Mouse (Mus musculus) megakaryocyte, embryonic 14.5 days (primary cell): Measurements from ENCODE around the gene Nol3. TPM values are rescaled to one million over a fixed set of nuclear protein-coding genes. Genes with fewer than 3 reads are reported as not detected.
"Not testable (repeated sequence)": the region's sequence is repeated elsewhere in the genome, so short reads cannot be mapped to it uniquely, and the experiment has no call there.

Source experiments
- H3K27me3 ChIP-seq: replicated peaks from 2 replicates; pipeline ENCODE3; 2012; ENCODE audit warnings: inconsistent platforms
- H3K36me3 ChIP-seq: replicated peaks from 2 replicates; pipeline ENCODE3; 2012; ENCODE audit warnings: low read length, inconsistent platforms, mixed read lengths
- H3K4me1 ChIP-seq: 2 replicates; pipeline ENCODE4 v1.6.1; 2012; ENCODE audit warnings: inconsistent platforms
- H3K4me3 ChIP-seq: replicated peaks from 2 replicates; pipeline ENCODE3; 2012; ENCODE audit warnings: moderate library complexity, mild to moderate bottlenecking, inconsistent platforms
- H3K9me3 ChIP-seq: 2 replicates; pipeline ENCODE4 v1.6.1; 2012; ENCODE audit warnings: inconsistent platforms
- FLI1 ChIP-seq: IDR thresholded peaks from 2 replicates; pipeline ENCODE4 v1.6.1; 2012; ENCODE audit warnings: low read length, inconsistent platforms, mixed read lengths
- GATA1 ChIP-seq: IDR thresholded peaks from 3 replicates; pipeline ENCODE4 v1.6.1; 2012; ENCODE audit warnings: mixed read lengths, low read length, inconsistent platforms, borderline replicate concordance
- polyA plus RNA-seq: library from polyadenylated mRNA; stranded (reverse); fragments of >175 nt; gene quantifications from 2 replicates; pipeline ENCODE4 v1.2.3, GENCODE M21; 2012; ENCODE audit warnings: low replicate concordance; ENCODE audit not compliant: insufficient read depth

Gene Nol3
- polyA plus RNA-seq: 0.41 TPM in 1 of 2 replicates, not detected in the other

DNA sequence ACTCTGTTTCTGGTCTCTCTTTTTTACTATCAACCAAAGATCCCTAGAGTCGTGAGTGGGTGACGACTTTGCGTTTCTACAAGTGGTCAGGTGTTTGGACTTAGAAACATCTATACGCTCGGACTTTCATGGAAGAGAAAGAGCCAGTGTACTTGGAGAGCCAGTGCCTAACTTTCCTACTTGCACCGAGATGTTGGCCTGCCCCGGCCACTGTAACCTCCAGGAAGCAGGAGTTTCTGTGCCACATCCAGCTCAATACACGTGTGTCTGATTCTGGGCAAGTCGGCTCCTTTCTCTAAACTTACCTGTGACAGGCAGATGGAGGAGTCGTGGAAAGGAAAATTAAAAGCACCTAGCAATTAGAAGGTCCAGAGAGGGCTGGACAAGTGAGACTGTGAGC is at the start of gene Nol3:
Nol3 (plus strand) TSS at position 301 of the 400 bp plus-strand sequence.
- no peaks in the 10 kb centered on the region for H3K36me3 ChIP-seq
- no peaks in the 10 kb centered on the region for H3K9me3 ChIP-seq
- TF ChIP-seq GATA1 (no peak), FLI1 (no peak)
- H3K4me1 ChIP-seq: peaks cover 49% of the 10 kb centered on the region
- peak within 1 kb of the TSS; percentile 90 for H3K4me3 ChIP-seq
- peaks cover 91% of the 10 kb centered on the region for H3K27me3 ChIP-seq

DNA sequence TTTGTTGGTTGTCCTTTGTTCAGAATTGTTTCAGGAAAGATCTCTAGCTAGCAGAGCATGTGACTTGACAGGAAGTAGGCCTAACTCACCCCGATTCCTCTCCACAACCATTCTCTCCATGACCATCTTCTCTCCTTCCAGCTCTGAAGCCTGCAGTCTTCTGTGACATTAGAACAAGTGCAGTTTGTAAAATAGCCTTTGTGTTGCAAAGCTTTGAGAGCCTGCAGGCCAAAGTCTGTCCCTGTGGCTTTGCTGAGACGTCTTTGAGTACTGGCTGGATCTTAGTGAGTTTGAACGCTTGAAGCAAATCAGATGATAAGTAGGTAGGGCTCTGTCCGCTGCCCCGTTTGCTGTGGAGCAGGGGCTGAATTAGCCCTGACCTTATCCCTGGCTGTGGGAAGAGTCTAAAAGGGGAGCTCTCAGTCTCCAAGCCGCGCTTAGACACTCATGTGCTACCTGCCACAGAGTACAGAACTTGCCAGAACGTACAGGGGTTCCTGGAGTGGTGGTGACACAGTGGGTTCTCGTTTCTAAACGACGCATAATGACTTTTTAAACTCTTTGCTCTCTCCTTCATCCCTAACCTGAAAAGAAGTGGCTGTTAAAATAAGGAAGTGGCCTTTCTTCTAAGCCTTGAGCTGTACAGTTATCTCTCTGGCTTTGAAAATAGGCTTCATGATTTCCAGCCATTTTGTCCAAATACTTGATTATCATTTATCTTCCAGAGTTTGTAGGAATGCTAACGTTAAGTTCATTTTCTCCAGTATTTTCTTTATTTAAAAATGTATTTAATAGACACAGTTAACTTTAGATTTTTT is 44.2 kb upstream of the Nol3 start:
- Histone ChIP-seq H3K4me1 (peaks cover 34% of the 10 kb centered on the region), H3K36me3 (peaks cover 59% of the 10 kb centered on the region), H3K4me3 (no peak overlapping the region), H3K27me3 (no peaks in the 10 kb centered on the region), H3K9me3 (no peaks in the 10 kb centered on the region)
- TF ChIP-seq FLI1: no peak

DNA sequence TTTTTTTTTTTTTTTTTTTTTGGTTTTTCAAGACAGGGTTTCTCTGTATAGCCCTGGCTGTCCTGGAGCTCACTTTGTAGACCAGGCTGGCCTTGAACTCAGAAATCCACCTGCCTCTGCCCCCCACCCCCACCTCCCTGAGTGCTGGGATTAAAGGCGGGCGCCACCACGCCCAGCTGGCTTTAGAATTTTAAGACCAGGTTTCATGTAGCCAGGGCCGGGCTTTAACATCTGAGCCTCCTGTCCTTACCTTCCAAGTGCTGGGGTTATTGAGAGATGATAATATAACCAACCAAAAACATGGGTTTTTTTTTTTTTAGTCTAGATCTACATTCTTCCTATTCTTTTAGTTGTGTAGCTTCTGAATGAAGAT is 43.6 kb upstream of the Nol3 start:
- not testable (repeated sequence) for H3K27me3 ChIP-seq, H3K9me3 ChIP-seq, H3K4me3 ChIP-seq
- Histone ChIP-seq H3K36me3 (peaks cover 64% of the 10 kb centered on the region), H3K4me1 (peaks cover 29% of the 10 kb centered on the region)

DNA sequence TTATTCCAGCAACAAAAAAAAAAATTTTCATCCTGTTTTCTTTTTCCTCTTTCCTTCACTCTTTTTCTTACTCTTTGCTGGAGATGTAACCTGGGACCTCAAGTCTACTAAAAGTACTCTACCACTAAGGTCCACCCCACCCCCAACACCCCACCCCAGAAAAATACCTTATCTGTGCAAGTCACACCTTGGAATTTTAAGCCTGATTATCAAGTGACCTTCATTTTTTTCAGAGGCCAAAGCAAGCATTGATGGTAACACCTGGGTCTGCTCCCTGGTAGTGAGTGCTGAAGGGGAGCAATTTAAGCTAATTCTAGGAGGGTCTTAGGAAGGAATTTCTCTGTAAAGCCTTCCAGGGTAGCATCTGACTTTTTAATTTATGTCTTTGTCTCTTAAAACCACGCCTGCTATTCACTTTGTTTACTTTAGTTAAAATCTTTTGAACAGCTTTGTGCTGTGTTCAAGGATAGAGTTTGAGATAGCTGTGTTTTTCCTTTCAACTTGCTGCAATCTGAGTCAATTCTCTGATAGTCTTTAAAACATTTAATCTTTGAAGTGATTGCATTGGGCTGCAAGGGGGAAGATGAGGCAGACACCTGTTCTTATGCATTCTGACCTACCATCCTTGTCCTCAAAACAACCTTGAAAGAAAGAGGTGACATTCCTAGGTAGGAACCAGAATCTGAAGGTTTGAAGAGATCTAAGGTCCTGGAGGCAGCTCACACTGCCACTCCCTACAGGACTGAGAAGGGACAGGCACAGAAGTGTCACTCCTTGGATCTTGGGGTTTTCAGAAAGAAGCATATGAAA is 42.6 kb upstream of the Nol3 start:
- peaks cover 68% of the 10 kb centered on the region for H3K36me3 ChIP-seq

DNA sequence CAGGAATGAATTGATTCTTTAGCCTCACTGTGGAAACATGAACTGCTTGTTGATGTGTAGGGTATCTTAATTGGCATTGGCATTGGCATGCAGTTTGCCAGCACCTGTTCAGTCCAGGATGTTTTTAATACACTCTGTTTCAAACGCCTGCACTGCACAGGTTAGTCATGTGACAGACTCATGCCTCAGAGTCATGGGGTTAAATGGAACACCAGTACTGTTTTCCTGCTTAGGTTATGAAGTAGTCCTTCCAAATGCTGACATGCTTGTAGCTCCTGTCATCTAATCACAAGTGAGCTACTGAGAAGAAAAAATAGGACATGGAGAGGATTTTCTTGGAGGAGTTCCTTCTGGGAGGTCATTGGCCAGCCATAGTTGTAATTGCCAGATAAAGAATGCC is 40.7 kb upstream of the Nol3 start:
- H3K27me3 ChIP-seq: no peaks in the 10 kb centered on the region
- H3K36me3 ChIP-seq: peaks cover 81% of the 10 kb centered on the region
- no peak for TF ChIP-seq FLI1
- no peaks in the 10 kb centered on the region for H3K9me3 ChIP-seq
- H3K4me3 ChIP-seq: no peak overlapping the region
- H3K4me1 ChIP-seq: peaks cover 20% of the 10 kb centered on the region

More for the DNA sequence above, 42.6 kb upstream of the Nol3 start:
- TF ChIP-seq GATA1: no peak
- no peak for TF ChIP-seq FLI1
- Histone ChIP-seq H3K9me3 (no peaks in the 10 kb centered on the region), H3K27me3 (no peaks in the 10 kb centered on the region), H3K4me1 (peaks cover 28% of the 10 kb centered on the region), H3K4me3 (no peak overlapping the region)

DNA sequence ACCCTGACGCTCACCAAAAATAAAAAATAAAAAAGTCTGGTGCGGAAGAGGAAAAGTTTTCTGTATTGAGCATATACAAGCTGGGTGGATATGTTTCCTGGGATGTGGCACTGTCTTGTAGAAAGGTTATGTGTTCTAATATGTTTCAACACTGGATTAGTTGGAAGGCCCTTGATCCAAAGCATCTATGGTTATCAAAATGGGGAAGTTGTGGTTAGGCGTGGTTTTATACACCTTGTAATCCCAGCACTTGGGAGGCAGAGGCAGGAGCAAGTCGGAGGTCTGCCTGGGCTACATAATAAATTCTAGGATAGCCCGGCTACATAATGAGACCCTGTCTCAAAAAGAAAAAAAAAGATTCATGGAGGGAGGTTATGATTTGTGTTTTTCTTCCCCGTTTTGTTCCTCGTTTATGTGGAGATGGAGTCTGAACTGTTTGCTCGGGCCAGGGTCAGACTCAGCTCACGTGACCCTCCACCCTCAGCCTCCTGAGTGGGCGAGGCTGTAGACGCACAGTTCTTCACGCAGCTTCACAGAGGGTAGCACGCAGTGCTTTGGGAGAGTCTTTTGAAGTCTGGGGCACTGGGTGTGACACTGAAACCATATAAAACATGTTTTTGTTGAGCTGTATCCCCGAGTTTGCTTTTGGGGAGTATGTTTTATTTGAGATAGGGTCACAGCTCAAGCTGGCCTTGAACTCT is 38.3 kb upstream of the Nol3 start:
- H3K4me1 ChIP-seq: peaks cover 3% of the 10 kb centered on the region; the same call in 1 of the 2 replicates
- TF ChIP-seq GATA1: no peak
- peaks cover 91% of the 10 kb centered on the region for H3K36me3 ChIP-seq
- H3K27me3 ChIP-seq: no peaks in the 10 kb centered on the region
- H3K9me3 ChIP-seq: no peaks in the 10 kb centered on the region
- H3K4me3 ChIP-seq: no peak overlapping the region

DNA sequence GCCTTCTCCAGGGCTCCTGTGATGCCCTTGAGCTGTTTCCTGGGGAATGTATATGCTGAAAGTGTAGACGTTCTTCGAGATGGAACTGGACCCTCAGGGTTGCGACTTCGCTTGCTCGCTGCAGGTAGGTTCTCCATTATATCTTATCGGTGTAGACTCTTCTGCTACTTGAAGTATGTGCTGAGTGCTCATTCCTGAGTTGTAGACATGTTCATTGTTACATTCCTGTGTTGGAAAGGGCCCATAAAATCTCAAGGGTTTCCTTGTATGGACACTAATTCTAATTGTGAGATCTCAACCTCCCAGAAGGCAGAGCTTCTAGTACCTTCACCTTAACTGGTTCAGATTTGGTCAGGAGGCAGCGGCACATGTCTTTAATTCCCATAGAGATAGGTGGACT is 34.9 kb upstream of the Nol3 start:
- Histone ChIP-seq H3K36me3 (peaks cover 87% of the 10 kb centered on the region), H3K4me1 (no peaks in the 10 kb centered on the region), H3K27me3 (no peaks in the 10 kb centered on the region), H3K9me3 (no peaks in the 10 kb centered on the region), H3K4me3 (no peak overlapping the region)
- TF ChIP-seq FLI1 (no peak), GATA1 (no peak)

DNA sequence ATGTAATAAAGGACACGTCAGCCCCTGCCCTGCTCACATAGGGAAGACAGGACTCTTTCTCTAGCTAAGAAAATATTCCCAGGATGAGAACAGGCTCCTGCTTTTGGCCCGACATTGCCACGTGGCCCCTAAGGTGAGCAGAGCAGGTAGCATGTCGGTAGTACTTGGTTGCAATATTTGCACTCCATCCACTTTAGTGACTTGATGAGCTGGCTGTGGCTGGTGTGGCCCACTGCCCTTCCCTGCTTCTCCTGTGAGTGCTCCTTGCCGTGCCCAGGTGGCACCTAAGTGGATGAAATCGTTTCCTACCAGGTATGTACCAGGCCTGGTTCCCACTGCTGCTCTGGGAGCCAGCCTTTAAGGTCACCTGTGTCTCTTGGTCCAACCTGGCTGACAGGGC is 24.0 kb upstream of the Nol3 start:
- Histone ChIP-seq H3K9me3 (no peaks in the 10 kb centered on the region), H3K27me3 (peaks cover 9% of the 10 kb centered on the region), H3K4me1 (peaks cover 56% of the 10 kb centered on the region), H3K36me3 (peaks cover 69% of the 10 kb centered on the region), H3K4me3 (no peak overlapping the region)
- TF ChIP-seq FLI1: no peak
- no peak for TF ChIP-seq GATA1

DNA sequence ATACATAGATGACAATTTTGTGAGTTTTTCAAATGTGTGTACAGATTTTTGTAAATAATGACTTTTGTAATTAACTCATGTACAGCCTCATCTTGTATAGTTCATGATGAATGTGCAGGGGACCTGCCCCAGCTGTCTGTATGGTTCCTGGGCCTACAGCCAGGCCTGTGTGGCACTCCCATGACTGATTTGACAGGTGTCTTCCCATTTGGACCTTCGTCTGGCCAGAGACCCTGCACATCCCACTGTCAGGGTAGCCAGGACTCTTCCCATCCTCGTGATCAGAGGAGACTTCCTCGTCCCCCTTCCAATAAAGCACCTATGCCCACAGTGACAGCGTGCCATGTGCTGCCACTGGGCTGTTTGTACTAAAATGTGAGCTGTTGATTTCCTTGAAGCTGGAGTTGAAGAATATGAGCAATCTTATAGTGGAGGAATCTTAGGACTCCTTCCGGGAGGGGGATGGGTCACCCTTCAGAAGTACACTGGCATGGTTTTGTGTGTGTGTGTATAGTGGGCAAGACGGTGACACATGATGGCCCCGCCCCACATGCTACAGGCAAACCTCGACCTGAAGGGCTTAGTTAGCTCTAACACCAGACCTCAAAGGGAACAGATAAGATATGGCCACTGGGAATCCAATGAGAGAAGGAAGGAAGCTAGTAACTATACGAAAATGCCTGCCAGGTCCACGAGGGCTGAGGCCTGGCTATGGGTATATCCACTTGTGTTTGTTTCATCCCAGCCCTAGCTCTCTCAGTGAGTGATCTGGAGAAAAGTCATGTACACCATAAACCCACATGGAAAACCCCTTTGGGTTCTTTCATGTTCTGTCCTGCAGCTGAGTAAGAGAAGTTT is 23.0 kb upstream of the Nol3 start:
- no peak overlapping the region for H3K4me3 ChIP-seq
- peaks cover 66% of the 10 kb centered on the region for H3K36me3 ChIP-seq
- peaks cover 56% of the 10 kb centered on the region for H3K4me1 ChIP-seq
- TF ChIP-seq GATA1: no peak
- TF ChIP-seq FLI1: no peak
- no peaks in the 10 kb centered on the region for H3K9me3 ChIP-seq
- peaks cover 9% of the 10 kb centered on the region for H3K27me3 ChIP-seq
